Mouse (Mus musculus): Measurements from ENCODE around the gene Rep15. TPM values are rescaled to one million over a fixed set of nuclear protein-coding genes. Genes with fewer than 3 reads are reported as not detected.

The Rep15 gene
- polyA plus RNA-seq, 1 experiment from 2014 or later: 0.86 TPM

DNA sequence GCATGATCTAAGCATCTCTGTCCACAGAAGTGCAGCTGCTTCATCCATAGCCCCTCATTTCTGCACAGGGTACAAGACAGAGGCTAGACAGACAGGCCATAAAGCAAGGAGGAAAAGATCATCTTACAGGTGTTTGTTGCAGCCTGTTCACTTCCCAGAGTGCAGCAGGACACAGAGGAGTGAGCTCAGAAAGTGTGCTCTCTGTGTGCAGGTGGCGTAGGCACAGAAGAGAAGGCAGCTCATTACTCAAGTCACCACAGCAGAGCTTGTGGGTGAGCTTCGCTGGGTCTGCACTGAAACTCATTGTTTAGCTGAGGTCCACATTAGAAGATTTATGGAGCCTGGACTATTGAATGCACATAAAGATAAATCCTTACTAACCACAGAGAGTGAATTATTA, 32.6 kb upstream of the Rep15 start:
- Histone ChIP-seq H3K27me3 (ENCODE audit: control insufficient read depth, insufficient read depth, low read length) (no peaks in the 10 kb centered on the region), H3K36me3 (replicated peaks; ENCODE audit: control insufficient read depth, insufficient read depth, low read depth, low read length) (no peaks in the 10 kb centered on the region), H3K4me1 (ENCODE audit: control insufficient read depth, insufficient read depth, low read length) (no peaks in the 10 kb centered on the region), H3K9ac (replicated peaks; ENCODE audit: low read length) (no peak overlapping the region), H3K9me3 (replicated peaks; ENCODE audit: control insufficient read depth, low read length) (no peaks in the 10 kb centered on the region), H3K4me3 (ENCODE audit: low read depth, low read length) (no peak overlapping the region), H3K27ac (replicated peaks; ENCODE audit: low read depth, low read length) (no peak overlapping the region), H3K4me2 (ENCODE audit: low read depth, low read length) (no peak overlapping the region)
- DNase-seq (ENCODE audit: low spot score) (no peak), ATAC-seq (replicated peaks; ENCODE audit: insufficient number of reproducible peaks, low FRiP score, low TSS enrichment, low read depth) (no peak)
- 94% methylated on average over 2 of the region's 2 CpGs for WGBS

DNA sequence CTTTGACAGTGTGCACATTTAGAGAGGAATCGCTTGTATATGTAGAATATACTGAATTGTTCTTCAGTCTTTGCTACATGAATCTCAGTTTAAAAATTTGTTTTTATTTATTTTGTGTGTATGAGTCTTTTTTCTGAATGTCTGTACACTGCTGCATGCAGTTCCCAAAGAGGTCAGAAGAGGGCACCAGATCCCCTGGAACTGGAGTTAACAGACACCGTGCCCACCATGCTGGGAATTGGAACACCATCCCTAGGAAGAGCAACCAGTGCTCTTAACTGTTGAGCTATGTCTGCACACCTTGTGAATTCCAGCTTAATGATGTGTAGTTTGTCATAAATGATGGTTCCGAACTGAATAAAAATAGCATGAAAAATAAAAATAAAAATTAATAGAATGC, 24.2 kb upstream of the Rep15 start:
- ATAC-seq (replicated peaks; ENCODE audit: insufficient number of reproducible peaks, low FRiP score, low TSS enrichment, low read depth) (no peak), DNase-seq (ENCODE audit: low spot score) (peak; percentile 56)
- Histone ChIP-seq H3K9ac (replicated peaks; ENCODE audit: low read length) (no peak overlapping the region), H3K4me2 (ENCODE audit: low read depth, low read length) (no peak overlapping the region), H3K4me1 (ENCODE audit: control insufficient read depth, insufficient read depth, low read length) (no peaks in the 10 kb centered on the region), H3K9me3 (replicated peaks; ENCODE audit: control insufficient read depth, low read length) (no peaks in the 10 kb centered on the region), H3K27me3 (ENCODE audit: control insufficient read depth, insufficient read depth, low read length) (no peaks in the 10 kb centered on the region), H3K27ac (replicated peaks; ENCODE audit: low read depth, low read length) (no peak overlapping the region), H3K4me3 (ENCODE audit: low read depth, low read length) (no peak overlapping the region), H3K36me3 (replicated peaks; ENCODE audit: control insufficient read depth, insufficient read depth, low read depth, low read length) (no peaks in the 10 kb centered on the region)
- 47% methylated on average over 3 of the region's 3 CpGs for WGBS

DNA sequence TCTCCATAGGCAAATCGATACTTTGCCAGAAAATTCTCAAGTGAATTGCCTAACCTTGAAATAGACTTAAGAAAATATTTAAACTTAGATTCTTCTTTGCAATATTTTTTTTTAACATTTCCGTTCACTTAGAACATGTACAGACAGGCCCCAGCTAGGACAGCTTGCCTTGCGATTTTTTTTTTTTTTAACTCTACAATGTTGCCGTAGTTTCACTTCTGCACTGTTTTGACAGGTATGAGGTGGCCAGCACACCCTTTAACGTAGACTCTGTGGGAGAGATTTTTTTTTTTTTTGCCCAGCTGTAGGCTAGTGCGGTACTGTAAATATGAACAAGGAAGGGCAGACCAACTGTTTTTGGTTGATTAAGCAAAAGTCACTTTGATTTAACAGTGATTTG, 22.0 kb upstream of the Rep15 start:
- 88% methylated on average over 6 of the region's 6 CpGs for WGBS

DNA sequence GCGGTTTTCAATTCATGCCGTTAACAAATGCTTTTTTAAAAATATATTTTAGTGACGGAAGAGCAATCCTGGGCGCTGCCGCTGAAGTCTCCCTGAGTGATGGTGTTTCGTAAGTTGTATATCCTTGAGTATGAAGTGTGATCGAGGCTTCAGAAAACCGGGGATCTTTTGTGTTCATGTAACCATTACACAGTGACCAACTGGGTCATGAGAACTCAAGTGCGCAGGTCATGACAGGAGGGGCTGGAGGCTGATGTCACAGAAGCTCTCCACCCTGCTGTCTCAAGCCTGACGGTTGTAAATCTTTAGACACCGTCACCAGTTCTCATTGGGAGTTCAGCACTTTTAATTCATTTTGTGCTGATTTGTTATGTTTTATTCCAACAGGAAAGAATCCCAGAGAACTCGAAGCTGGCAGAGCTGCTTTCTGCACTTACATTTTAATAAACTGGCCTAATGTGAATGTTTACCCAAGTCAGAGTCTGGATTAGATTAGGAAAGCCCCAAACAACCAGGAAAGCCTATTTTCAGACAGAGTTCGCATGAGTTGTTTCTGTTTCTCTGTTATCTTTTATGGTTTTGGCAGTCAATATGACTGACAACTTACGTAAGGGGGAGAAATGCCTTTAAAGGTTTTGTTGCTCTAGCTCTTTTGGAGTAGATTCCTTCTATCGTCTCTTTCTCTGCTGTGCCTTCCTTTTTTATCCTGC, 21.4 kb upstream of the Rep15 start:
- no peak for DNase-seq (ENCODE audit: low spot score)
- H3K4me1 ChIP-seq (ENCODE audit: control insufficient read depth, insufficient read depth, low read length): no peaks in the 10 kb centered on the region
- WGBS: 86% methylated on average over 15 of the region's 15 CpGs

More for the DNA sequence above, 22.0 kb upstream of the Rep15 start:
- Histone ChIP-seq H3K27ac (replicated peaks; ENCODE audit: low read depth, low read length) (no peak overlapping the region), H3K9me3 (replicated peaks; ENCODE audit: control insufficient read depth, low read length) (no peaks in the 10 kb centered on the region), H3K9ac (replicated peaks; ENCODE audit: low read length) (no peak overlapping the region), H3K4me1 (ENCODE audit: control insufficient read depth, insufficient read depth, low read length) (no peaks in the 10 kb centered on the region), H3K4me2 (ENCODE audit: low read depth, low read length) (no peak overlapping the region), H3K4me3 (ENCODE audit: low read depth, low read length) (no peak overlapping the region), H3K27me3 (ENCODE audit: control insufficient read depth, insufficient read depth, low read length) (no peaks in the 10 kb centered on the region), H3K36me3 (replicated peaks; ENCODE audit: control insufficient read depth, insufficient read depth, low read depth, low read length) (no peaks in the 10 kb centered on the region)
- DNase-seq (ENCODE audit: low spot score) (no peak), ATAC-seq (replicated peaks; ENCODE audit: insufficient number of reproducible peaks, low FRiP score, low TSS enrichment, low read depth) (no peak)

DNA sequence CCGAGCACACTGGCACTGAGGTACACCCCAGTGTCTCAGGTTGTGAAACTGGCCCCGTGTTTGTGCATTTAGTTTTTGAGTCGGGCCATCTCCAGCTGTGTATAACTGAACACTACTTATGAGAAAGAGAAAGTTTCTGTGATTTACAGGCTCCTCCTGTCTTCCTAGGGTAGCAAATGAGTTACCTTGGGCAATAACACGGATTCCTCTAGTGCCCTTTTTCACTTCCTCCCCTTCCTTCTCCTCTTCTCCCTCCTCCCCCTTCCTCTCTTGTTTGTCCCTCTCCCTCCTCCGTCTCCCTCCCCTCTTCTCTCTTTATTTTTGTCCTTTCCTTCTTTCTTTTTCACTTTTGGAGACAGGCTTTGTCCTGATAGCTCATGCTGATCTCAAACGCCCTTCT, 20.8 kb upstream of the Rep15 start:
- H3K4me3 ChIP-seq (ENCODE audit: low read depth, low read length): no peak overlapping the region
- ATAC-seq (replicated peaks; ENCODE audit: insufficient number of reproducible peaks, low FRiP score, low TSS enrichment, low read depth) (no peak), DNase-seq (ENCODE audit: low spot score) (no peak)
- no peaks in the 10 kb centered on the region for H3K36me3 ChIP-seq (replicated peaks; ENCODE audit: control insufficient read depth, insufficient read depth, low read depth, low read length)
- no peak overlapping the region for H3K9ac ChIP-seq (replicated peaks; ENCODE audit: low read length)
- H3K27me3 ChIP-seq (ENCODE audit: control insufficient read depth, insufficient read depth, low read length): no peaks in the 10 kb centered on the region
- H3K27ac ChIP-seq (replicated peaks; ENCODE audit: low read depth, low read length): no peak overlapping the region
- no peaks in the 10 kb centered on the region for H3K9me3 ChIP-seq (replicated peaks; ENCODE audit: control insufficient read depth, low read length)
- 64% methylated on average over 6 of the region's 6 CpGs for WGBS
- H3K4me1 ChIP-seq (ENCODE audit: control insufficient read depth, insufficient read depth, low read length): no peaks in the 10 kb centered on the region
- H3K4me2 ChIP-seq (ENCODE audit: low read depth, low read length): no peak overlapping the region

More for the DNA sequence above, 21.4 kb upstream of the Rep15 start:
- Histone ChIP-seq H3K36me3 (replicated peaks; ENCODE audit: control insufficient read depth, insufficient read depth, low read depth, low read length) (no peaks in the 10 kb centered on the region), H3K9ac (replicated peaks; ENCODE audit: low read length) (no peak overlapping the region), H3K27me3 (ENCODE audit: control insufficient read depth, insufficient read depth, low read length) (no peaks in the 10 kb centered on the region), H3K27ac (replicated peaks; ENCODE audit: low read depth, low read length) (no peak overlapping the region), H3K4me2 (ENCODE audit: low read depth, low read length) (no peak overlapping the region), H3K4me3 (ENCODE audit: low read depth, low read length) (no peak overlapping the region), H3K9me3 (replicated peaks; ENCODE audit: control insufficient read depth, low read length) (no peaks in the 10 kb centered on the region)
- no peak for ATAC-seq (replicated peaks; ENCODE audit: insufficient number of reproducible peaks, low FRiP score, low TSS enrichment, low read depth)

DNA sequence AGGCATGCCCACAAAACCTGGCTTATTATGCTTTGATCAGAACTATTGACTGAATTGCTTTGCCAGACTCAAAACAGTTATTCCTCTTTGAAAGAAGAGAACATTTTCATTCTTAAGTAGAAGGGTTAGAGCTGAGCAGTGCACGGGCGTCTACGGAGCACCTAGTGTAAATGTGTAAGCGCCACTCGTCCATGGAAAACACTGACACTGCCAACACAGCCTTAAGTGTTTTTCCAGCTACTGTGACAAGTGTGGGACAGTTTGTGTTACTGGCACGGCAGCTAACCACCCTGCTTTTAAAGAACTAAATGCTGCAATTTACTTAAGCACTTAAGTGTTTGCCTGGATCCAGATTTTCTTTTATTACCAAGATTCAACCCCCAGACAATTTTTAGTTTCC, 20.4 kb upstream of the Rep15 start:
- H3K4me2 ChIP-seq (ENCODE audit: low read depth, low read length): no peak overlapping the region
- no peaks in the 10 kb centered on the region for H3K27me3 ChIP-seq (ENCODE audit: control insufficient read depth, insufficient read depth, low read length)
- no peaks in the 10 kb centered on the region for H3K4me1 ChIP-seq (ENCODE audit: control insufficient read depth, insufficient read depth, low read length)
- no peak overlapping the region for H3K9ac ChIP-seq (replicated peaks; ENCODE audit: low read length)
- no peak for DNase-seq (ENCODE audit: low spot score)
- 70% methylated on average over 6 of the region's 6 CpGs for WGBS
- no peaks in the 10 kb centered on the region for H3K36me3 ChIP-seq (replicated peaks; ENCODE audit: control insufficient read depth, insufficient read depth, low read depth, low read length)
- no peak overlapping the region for H3K4me3 ChIP-seq (ENCODE audit: low read depth, low read length)
- ATAC-seq (replicated peaks; ENCODE audit: insufficient number of reproducible peaks, low FRiP score, low TSS enrichment, low read depth): no peak
- H3K9me3 ChIP-seq (replicated peaks; ENCODE audit: control insufficient read depth, low read length): no peaks in the 10 kb centered on the region
- no peak overlapping the region for H3K27ac ChIP-seq (replicated peaks; ENCODE audit: low read depth, low read length)

DNA sequence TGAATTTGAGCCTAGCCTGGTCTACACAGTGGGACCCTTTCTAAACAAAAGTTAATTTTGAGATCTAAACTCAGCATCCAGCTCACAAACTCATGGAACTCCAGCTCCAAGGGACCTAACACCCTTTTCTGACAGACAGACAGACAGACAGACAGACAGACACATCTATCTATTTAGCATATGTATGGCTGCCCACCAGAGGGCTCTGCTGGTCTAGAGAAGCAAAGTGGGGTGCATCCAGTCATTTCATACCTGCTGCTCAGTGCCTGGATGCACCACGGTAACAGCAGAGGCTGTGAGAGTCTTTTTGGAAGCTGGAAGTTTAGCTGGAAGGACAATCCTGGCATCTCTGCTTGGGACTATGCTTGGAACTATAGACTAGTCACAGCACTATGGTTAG, 18.8 kb upstream of the Rep15 start:
- Histone ChIP-seq H3K4me2 (ENCODE audit: low read depth, low read length) (no peak overlapping the region), H3K9ac (replicated peaks; ENCODE audit: low read length) (no peak overlapping the region), H3K27me3 (ENCODE audit: control insufficient read depth, insufficient read depth, low read length) (no peaks in the 10 kb centered on the region), H3K4me3 (ENCODE audit: low read depth, low read length) (no peak overlapping the region), H3K27ac (replicated peaks; ENCODE audit: low read depth, low read length) (no peak overlapping the region), H3K4me1 (ENCODE audit: control insufficient read depth, insufficient read depth, low read length) (no peaks in the 10 kb centered on the region), H3K36me3 (replicated peaks; ENCODE audit: control insufficient read depth, insufficient read depth, low read depth, low read length) (no peaks in the 10 kb centered on the region), H3K9me3 (replicated peaks; ENCODE audit: control insufficient read depth, low read length) (no peaks in the 10 kb centered on the region)
- 90% methylated on average over 1 of the region's 1 CpGs for WGBS
- ATAC-seq (replicated peaks; ENCODE audit: insufficient number of reproducible peaks, low FRiP score, low TSS enrichment, low read depth) (no peak), DNase-seq (ENCODE audit: low spot score) (no peak)

DNA sequence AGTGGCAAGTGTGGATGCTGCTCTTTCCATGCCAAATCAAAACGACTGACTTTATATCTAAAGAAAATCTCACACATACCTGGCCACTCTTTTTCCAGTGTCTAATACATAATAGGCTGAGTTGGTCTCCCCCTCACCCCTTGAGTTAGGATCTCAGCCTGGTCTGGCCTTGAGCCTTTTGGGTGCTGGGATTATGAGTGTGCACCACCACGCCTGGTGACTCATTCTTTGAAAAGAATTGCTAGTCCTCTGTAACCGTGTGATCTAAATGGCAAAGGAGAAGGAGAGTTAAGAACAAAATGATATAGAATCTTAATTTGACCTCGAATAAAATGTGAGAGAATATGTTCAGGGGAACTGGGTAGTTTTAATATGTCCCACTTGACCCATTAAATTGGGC, 14.5 kb upstream of the Rep15 start:
- 86% methylated on average over 4 of the region's 4 CpGs for WGBS
- Histone ChIP-seq H3K36me3 (replicated peaks; ENCODE audit: control insufficient read depth, insufficient read depth, low read depth, low read length) (no peaks in the 10 kb centered on the region), H3K27me3 (ENCODE audit: control insufficient read depth, insufficient read depth, low read length) (no peaks in the 10 kb centered on the region), H3K9ac (replicated peaks; ENCODE audit: low read length) (no peak overlapping the region), H3K4me2 (ENCODE audit: low read depth, low read length) (no peak overlapping the region), H3K9me3 (replicated peaks; ENCODE audit: control insufficient read depth, low read length) (no peaks in the 10 kb centered on the region), H3K27ac (replicated peaks; ENCODE audit: low read depth, low read length) (no peak overlapping the region), H3K4me1 (ENCODE audit: control insufficient read depth, insufficient read depth, low read length) (no peaks in the 10 kb centered on the region), H3K4me3 (ENCODE audit: low read depth, low read length) (no peak overlapping the region)
- ATAC-seq (replicated peaks; ENCODE audit: insufficient number of reproducible peaks, low FRiP score, low TSS enrichment, low read depth) (no peak), DNase-seq (ENCODE audit: low spot score) (no peak)

Measured in embryonic facial prominence, embryonic 11.5 days (tissue).